Mouse (Mus musculus) heart, postnatal 0 days (tissue): ENCODE measurements around the gene Cfdp1.

ENCODE experiments used
- CTCF ChIP-seq: IDR thresholded peaks from 2 replicates; pipeline ENCODE4 v1.5.1; 2016; ENCODE audit warnings: antibody characterized with exemption, control low read depth, low read depth
- EP300 ChIP-seq: IDR thresholded peaks from 2 replicates; pipeline ENCODE4 v1.6.1; 2016; ENCODE audit warnings: antibody characterized with exemption, low read depth

GRCm38 (mm10) chr8:111772083-111772482 is 82.0 kb downstream of the Cfdp1 start:
- TF ChIP-seq CTCF (no peak), EP300 (no peak)
